Mouse (Mus musculus): ENCODE data around the gene Gm9049.
"Not testable (repeated sequence)": the region's sequence is repeated elsewhere in the genome, so short reads cannot be mapped to it uniquely, and the experiment has no call there.

The Gm9049 gene

DNA sequence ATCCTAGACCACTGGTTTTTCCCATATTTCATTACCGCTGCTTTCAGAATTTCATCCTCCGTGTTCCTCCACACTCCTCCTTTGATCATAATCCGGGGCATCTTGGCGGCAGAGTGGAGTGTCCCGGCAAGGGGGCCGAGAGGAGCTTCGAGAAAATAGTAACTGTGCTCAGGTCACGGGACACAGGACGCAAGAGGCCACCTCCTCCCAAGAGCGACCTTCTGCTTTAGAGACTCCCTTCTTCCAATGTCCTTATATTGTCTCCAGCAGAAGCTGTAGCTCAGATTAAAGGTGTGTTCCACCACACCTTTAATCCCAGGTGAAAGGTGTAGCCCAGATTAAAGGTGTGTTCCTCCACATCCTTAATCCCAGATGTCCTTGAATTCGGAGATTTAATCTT is at the start of gene Gm9049:
Gene Gm9049 (minus strand): TSS at position 101 of the 400 bp plus-strand sequence.
- not testable (repeated sequence) for DNase-seq (ENCODE audit: inconsistent ontology term)

DNA sequence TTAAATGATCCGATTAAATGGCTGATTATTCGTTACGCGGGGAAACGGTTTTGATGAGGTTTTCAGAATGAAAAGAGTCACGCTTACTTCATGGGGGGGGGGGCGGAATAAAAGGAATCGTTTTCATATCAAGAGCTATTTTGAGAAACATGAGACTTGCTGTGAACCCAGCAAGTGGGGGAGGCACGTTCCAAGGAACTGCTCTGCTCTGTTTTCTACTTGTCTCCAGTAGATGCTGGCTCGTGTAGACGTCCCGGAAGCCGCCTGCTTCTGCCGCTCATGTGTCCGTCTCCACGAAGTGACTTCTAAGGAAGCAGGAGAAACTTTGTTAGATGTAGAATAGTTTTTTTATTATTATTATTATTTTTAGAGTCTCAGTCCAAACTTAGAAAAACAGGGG is 46.0 kb upstream of the Gm9049 start:
- no peak for DNase-seq (ENCODE audit: inconsistent ontology term)

DNA sequence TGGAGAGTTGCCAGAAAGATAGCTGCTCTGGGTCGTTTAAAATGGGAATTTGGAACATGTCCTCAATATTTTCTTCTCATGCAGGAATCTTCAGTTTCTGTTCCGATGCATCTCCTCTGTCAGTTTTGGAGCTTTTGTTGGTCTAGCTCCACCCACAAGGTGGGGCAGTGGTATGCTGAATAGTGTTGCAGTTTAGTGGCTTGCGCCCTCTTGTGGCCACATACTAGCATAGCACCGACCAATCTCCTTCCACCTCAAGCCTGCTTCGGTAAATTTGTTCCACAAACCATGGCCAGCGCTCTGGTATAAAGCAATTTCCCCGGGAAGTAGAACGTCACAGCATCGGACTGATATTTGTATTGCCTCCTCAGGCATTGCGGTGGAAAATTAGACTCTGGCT is 16.5 kb upstream of the Gm9049 start:
- peak; percentile 77 for DNase-seq (ENCODE audit: inconsistent ontology term)

DNA sequence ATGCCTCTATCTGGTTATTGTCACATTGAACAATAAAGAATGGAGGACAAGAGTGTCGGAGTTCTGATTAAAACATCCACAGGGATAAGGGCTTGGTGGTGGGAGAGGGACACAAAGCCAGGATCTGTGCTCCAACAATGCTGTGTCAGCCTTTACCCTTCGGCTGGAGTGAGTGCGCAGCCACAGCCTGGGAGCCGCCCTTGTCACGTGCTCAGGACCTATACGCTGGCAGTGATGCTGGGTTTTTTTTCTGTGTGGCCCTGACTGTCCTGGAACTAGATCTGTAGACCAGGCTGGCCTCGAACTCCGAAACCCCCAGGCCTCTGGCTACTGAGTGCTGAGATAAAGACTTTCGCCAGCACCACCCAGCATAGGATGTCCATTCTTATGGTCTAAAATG is 15.6 kb upstream of the Gm9049 start:
- no peak for DNase-seq (ENCODE audit: inconsistent ontology term)

DNA sequence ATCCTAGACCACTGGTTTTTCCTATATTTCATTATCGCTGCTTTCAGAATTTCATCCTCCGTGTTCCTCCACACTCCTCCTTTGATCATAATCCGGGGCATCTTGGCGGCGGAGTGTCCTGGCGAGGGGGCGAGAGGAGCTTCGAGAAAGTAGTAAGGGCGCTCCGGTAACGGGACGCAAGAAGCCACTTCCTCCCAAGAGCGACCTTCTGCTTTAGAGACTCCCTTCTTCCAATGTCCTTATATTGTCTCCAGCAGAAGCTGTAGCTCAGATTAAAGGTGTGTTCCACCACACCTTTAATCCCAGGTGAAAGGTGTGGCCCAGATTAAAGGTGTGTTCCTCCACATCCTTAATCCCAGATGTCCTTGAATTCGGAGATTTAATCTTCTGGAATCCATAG is 5.3 kb downstream of the Gm9049 start, which contains the start of gene Gm9048:
Gene Gm9048 (minus strand): TSS at position 101 of the 400 bp plus-strand sequence.
- DNase-seq (ENCODE audit: inconsistent ontology term), result not testable (repeated sequence)

DNA sequence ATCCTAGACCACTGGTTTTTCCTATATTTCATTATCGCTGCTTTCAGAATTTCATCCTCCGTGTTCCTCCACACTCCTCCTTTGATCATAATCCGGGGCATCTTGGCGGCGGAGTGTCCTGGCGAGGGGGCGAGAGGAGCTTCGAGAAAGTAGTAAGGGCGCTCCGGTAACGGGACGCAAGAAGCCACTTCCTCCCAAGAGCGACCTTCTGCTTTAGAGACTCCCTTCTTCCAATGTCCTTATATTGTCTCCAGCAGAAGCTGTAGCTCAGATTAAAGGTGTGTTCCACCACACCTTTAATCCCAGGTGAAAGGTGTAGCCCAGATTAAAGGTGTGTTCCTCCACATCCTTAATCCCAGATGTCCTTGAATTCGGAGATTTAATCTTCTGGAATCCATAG is 10.8 kb downstream of the Gm9049 start, which contains the start of gene Gm9046:
Gene Gm9046 (minus strand): TSS at position 101 of the 400 bp plus-strand sequence.
- DNase-seq (ENCODE audit: inconsistent ontology term), result not testable (repeated sequence)

- not testable (repeated sequence) for DNase-seq (ENCODE audit: inconsistent ontology term)
Measured at GRCm38 (mm10) chr10:118337731-118338130, 16.2 kb downstream of the Gm9049 start, which contains the start of gene Gm9045. Gm9045 (minus strand) TSS chr10:118337831.

DNA sequence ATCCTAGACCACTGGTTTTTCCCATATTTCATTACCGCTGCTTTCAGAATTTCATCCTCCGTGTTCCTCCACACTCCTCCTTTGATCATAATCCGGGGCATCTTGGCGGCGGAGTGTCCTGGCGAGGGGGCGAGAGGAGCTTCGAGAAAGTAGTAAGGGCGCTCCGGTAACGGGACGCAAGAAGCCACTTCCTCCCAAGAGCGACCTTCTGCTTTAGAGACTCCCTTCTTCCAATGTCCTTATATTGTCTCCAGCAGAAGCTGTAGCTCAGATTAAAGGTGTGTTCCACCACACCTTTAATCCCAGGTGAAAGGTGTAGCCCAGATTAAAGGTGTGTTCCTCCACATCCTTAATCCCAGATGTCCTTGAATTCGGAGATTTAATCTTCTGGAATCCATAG is 21.6 kb downstream of the Gm9049 start, which contains the start of gene Gm9044:
Gene Gm9044 (minus strand): TSS at position 101 of the 400 bp plus-strand sequence.
- not testable (repeated sequence) for DNase-seq (ENCODE audit: inconsistent ontology term)

- not testable (repeated sequence) for DNase-seq (ENCODE audit: inconsistent ontology term)
Measured at GRCm38 (mm10) chr10:118326869-118327268, 27.0 kb downstream of the Gm9049 start, which contains the start of gene Gm9040. Gm9040 (minus strand) TSS chr10:118326969.

GRCm38 (mm10) chr10:118319024-118319423 is 34.9 kb downstream of the Gm9049 start:
- no peak for DNase-seq (ENCODE audit: inconsistent ontology term)

- not testable (repeated sequence) for DNase-seq (ENCODE audit: inconsistent ontology term)
Measured at GRCm38 (mm10) chr10:118302133-118302532, 51.8 kb downstream of the Gm9049 start.
